Mouse (Mus musculus) intestine, embryonic 14.5 days (tissue): Measurements from ENCODE around the gene Cmas. TPM values are rescaled to one million over a fixed set of nuclear protein-coding genes. Genes with fewer than 3 reads are reported as not detected.

Source experiments
- ATAC-seq: fragments of 200-750 bp; cut with Nextera tagmentation; replicated peaks from 2 replicates; pipeline ENCODE4 v1.8.0; 2017; ENCODE audit warnings: low read depth, moderate number of reproducible peaks, moderate TSS enrichment, moderate library complexity; ENCODE audit not compliant: low FRiP score, low TSS enrichment
- DNase-seq: peaks from one replicate; pipeline ENCODE4 v3.0.0-alpha.2; 2018; ENCODE audit warnings: low spot score
- H3K27ac ChIP-seq: fragments of 300-500 bp; sonication (generic); 2 replicates; pipeline ENCODE4 v1.5.1; 2014; ENCODE audit warnings: low read depth, mild to moderate bottlenecking, control low read depth
- H3K27me3 ChIP-seq: fragments of 300-500 bp; sonication (generic); replicated peaks from 2 replicates; pipeline ENCODE4 v1.6.1; 2014; ENCODE audit warnings: low read length, control low read depth; ENCODE audit not compliant: control insufficient read depth, insufficient read depth
- H3K36me3 ChIP-seq: fragments of 300-500 bp; sonication (generic); 2 replicates; pipeline ENCODE4 v1.6.1; 2014; ENCODE audit warnings: low read length, control low read depth; ENCODE audit not compliant: control insufficient read depth, insufficient read depth
- H3K4me1 ChIP-seq: fragments of 300-500 bp; sonication (generic); replicated peaks from 2 replicates; pipeline ENCODE4 v1.6.1; 2014; ENCODE audit warnings: low read length, control low read depth, mixed read lengths; ENCODE audit not compliant: control insufficient read depth, insufficient read depth
- H3K4me2 ChIP-seq: fragments of 300-500 bp; sonication (generic); 2 replicates; pipeline ENCODE4 v1.6.1; 2014; ENCODE audit warnings: low read length
- H3K4me3 ChIP-seq: fragments of 300-500 bp; sonication (generic); 2 replicates; pipeline ENCODE4 v1.5.1; 2014; ENCODE audit warnings: low read depth, low read length, control low read depth, mixed read lengths
- H3K9ac ChIP-seq: fragments of 300-500 bp; sonication (generic); 2 replicates; pipeline ENCODE4 v1.6.1; 2014; ENCODE audit warnings: mild to moderate bottlenecking, low read length
- H3K9me3 ChIP-seq: fragments of 300-500 bp; sonication (generic); 2 replicates; pipeline ENCODE4 v1.6.1; 2016; ENCODE audit warnings: low read length, control low read depth; ENCODE audit not compliant: control insufficient read depth
- WGBS: fragments of 180-500 bp; shearing (Covaris S2); extraction: QIAGEN DNeasy Blood & Tissue Kit; methylation state at CpG from one replicate; pipeline ENCODE4 v1.1.7; 2014; 5-methylcytosine and 5-hydroxymethylcytosine counted together
- polyA plus RNA-seq: library from polyadenylated mRNA; unstranded; fragments of >200 nt; fragmentation: Nextera tagmentation; extraction: Ambion mirVana; gene quantifications from 2 replicates; pipeline ENCODE4 v1.2.1, GENCODE M21; 2014

Gene Cmas
- polyA plus RNA-seq, 1 experiment from 2014 or later, result 112 TPM

GRCm38 (mm10) chr6:142757976-142758375 lies 1.5 kb downstream of the Cmas start:
- no peak overlapping the region; the same call in 1 of the 2 replicates for H3K9ac ChIP-seq
- H3K4me3 ChIP-seq, result peak overlapping the region; percentile 90; the same call in 1 of the 2 replicates
- H3K27ac ChIP-seq, result peak overlapping the region; percentile 43; the same call in 1 of the 2 replicates
- 91% methylated on average over 6 of the region's 6 CpGs for WGBS
- peaks cover 15% of the 10 kb centered on the region for H3K4me1 ChIP-seq
- ATAC-seq, result no peak
- DNase-seq, result no peak
- H3K36me3 ChIP-seq, result peaks cover 22% of the 10 kb centered on the region
- peaks cover 11% of the 10 kb centered on the region; the same call in 1 of the 2 replicates for H3K27me3 ChIP-seq
- no peaks in the 10 kb centered on the region for H3K9me3 ChIP-seq
- peak overlapping the region; percentile 72 for H3K4me2 ChIP-seq

- Histone ChIP-seq H3K4me1 (peaks cover 15% of the 10 kb centered on the region), H3K36me3 (peaks cover 22% of the 10 kb centered on the region), H3K27me3 (peaks cover 11% of the 10 kb centered on the region; the same call in 1 of the 2 replicates), H3K9me3 (no peaks in the 10 kb centered on the region), H3K4me3 (no peak overlapping the region), H3K27ac (no peak overlapping the region), H3K9ac (no peak overlapping the region), H3K4me2 (no peak overlapping the region)
- WGBS, result 92% methylated on average over 6 of the region's 6 CpGs
- no peak for ATAC-seq
- DNase-seq, result no peak
These were observed 2.1 kb downstream of the Cmas start for GRCm38 (mm10) chr6:142758562-142758961.

GRCm38 (mm10) chr6:142759633-142760032 lies 3.1 kb downstream of the Cmas start:
- H3K4me3 ChIP-seq, result no peak overlapping the region
- no peak overlapping the region for H3K9ac ChIP-seq
- peaks cover 15% of the 10 kb centered on the region for H3K4me1 ChIP-seq
- DNase-seq (no peak), ATAC-seq (no peak)
- peaks cover 30% of the 10 kb centered on the region for H3K36me3 ChIP-seq
- peaks cover 9% of the 10 kb centered on the region; the same call in 1 of the 2 replicates for H3K27me3 ChIP-seq
- 90% methylated on average over 2 of the region's 2 CpGs for WGBS
- no peak overlapping the region for H3K4me2 ChIP-seq
- peak overlapping the region; percentile 51; the same call in 1 of the 2 replicates for H3K27ac ChIP-seq
- H3K9me3 ChIP-seq, result no peaks in the 10 kb centered on the region

GRCm38 (mm10) chr6:142764933-142765332 lies 8.4 kb downstream of the Cmas start:
- Histone ChIP-seq H3K4me1 (no peaks in the 10 kb centered on the region), H3K9me3 (no peaks in the 10 kb centered on the region), H3K9ac (no peak overlapping the region), H3K4me2 (no peak overlapping the region), H3K4me3 (no peak overlapping the region), H3K27ac (no peak overlapping the region), H3K27me3 (no peaks in the 10 kb centered on the region), H3K36me3 (peaks cover 66% of the 10 kb centered on the region)
- WGBS, result 72% methylated on average over 2 of the region's 2 CpGs
- ATAC-seq (no peak), DNase-seq (no peak)

- H3K4me3 ChIP-seq, result no peak overlapping the region
- peaks cover 81% of the 10 kb centered on the region for H3K36me3 ChIP-seq
- ATAC-seq (no peak), DNase-seq (no peak)
- no peak overlapping the region for H3K27ac ChIP-seq
- H3K9me3 ChIP-seq, result no peaks in the 10 kb centered on the region
- H3K27me3 ChIP-seq, result no peaks in the 10 kb centered on the region
- 80% methylated on average over 9 of the region's 9 CpGs for WGBS
- H3K4me2 ChIP-seq, result no peak overlapping the region
- H3K9ac ChIP-seq, result no peak overlapping the region
- H3K4me1 ChIP-seq, result no peaks in the 10 kb centered on the region
These were observed 10.8 kb downstream of the Cmas start for GRCm38 (mm10) chr6:142767305-142767704.

- Histone ChIP-seq H3K27me3 (no peaks in the 10 kb centered on the region), H3K4me3 (no peak overlapping the region), H3K4me2 (no peak overlapping the region), H3K36me3 (peaks cover 93% of the 10 kb centered on the region), H3K9me3 (no peaks in the 10 kb centered on the region), H3K9ac (no peak overlapping the region), H3K4me1 (no peaks in the 10 kb centered on the region), H3K27ac (no peak overlapping the region)
- WGBS, result 90% methylated on average over 3 of the region's 3 CpGs
- DNase-seq (no peak), ATAC-seq (no peak)
These were observed 13.4 kb downstream of the Cmas start for GRCm38 (mm10) chr6:142769896-142770295.

GRCm38 (mm10) chr6:142771643-142772042 lies 15.2 kb downstream of the Cmas start:
- Histone ChIP-seq H3K4me2 (no peak overlapping the region), H3K9ac (no peak overlapping the region)
- ATAC-seq, result no peak

GRCm38 (mm10) chr6:142773566-142773965 lies 17.1 kb downstream of the Cmas start:
- Histone ChIP-seq H3K27me3 (no peaks in the 10 kb centered on the region), H3K4me2 (no peak overlapping the region), H3K27ac (no peak overlapping the region), H3K36me3 (peaks cover 65% of the 10 kb centered on the region), H3K4me1 (no peaks in the 10 kb centered on the region), H3K9ac (no peak overlapping the region), H3K4me3 (no peak overlapping the region), H3K9me3 (no peaks in the 10 kb centered on the region)
- ATAC-seq (no peak), DNase-seq (no peak)
- WGBS, result 91% methylated on average over 5 of the region's 5 CpGs

More at GRCm38 (mm10) chr6:142771643-142772042, 15.2 kb downstream of the Cmas start:
- no peaks in the 10 kb centered on the region for H3K9me3 ChIP-seq
- DNase-seq, result no peak
- H3K27ac ChIP-seq, result no peak overlapping the region
- no peaks in the 10 kb centered on the region for H3K27me3 ChIP-seq
- H3K36me3 ChIP-seq, result peaks cover 85% of the 10 kb centered on the region
- no peaks in the 10 kb centered on the region for H3K4me1 ChIP-seq
- no peak overlapping the region for H3K4me3 ChIP-seq
- WGBS, result 90% methylated on average over 4 of the region's 4 CpGs

GRCm38 (mm10) chr6:142776935-142777334 lies 20.4 kb downstream of the Cmas start:
- DNase-seq, result no peak
- Histone ChIP-seq H3K27ac (no peak overlapping the region), H3K9ac (no peak overlapping the region), H3K9me3 (no peaks in the 10 kb centered on the region), H3K4me3 (no peak overlapping the region), H3K36me3 (peaks cover 37% of the 10 kb centered on the region), H3K27me3 (no peaks in the 10 kb centered on the region), H3K4me1 (no peaks in the 10 kb centered on the region), H3K4me2 (no peak overlapping the region)
- WGBS, result 71% methylated on average over 4 of the region's 4 CpGs
- no peak for ATAC-seq
